Mouse (Mus musculus): Measurements from ENCODE around the gene Setdb1.

Gene Setdb1

GRCm38 (mm10) chr3:95289419-95289818 lies 67.6 kb downstream of the Setdb1 start:
- ChIA-PET CTCF (interaction anchor here in 3 of 4 experiments (0.5 to 2.0 kb wide), 4 partner anchors 7 to 76 kb away, joined by 3 to 7 read pairs (median 6); partner anchors contain the start of gene Prune1 (in 1 of the 3)), POLR2A (interaction anchor here in 2 of 4 experiments (0.5 to 6.6 kb wide), 10 partner anchors 8 to 386 kb away, joined by 3 to 36 read pairs (median 4); partner anchors contain the start of genes Prune1 (in 2 of the 2), Mindy1 (in 1 of the 2) and Mllt11 (in 1 of the 2))

- ChIA-PET CTCF (interaction anchor here in 1 of 4 experiments (1.2 kb wide), 1 partner anchor 23 kb away, joined by 4 read pairs; no protein-coding TSS in a partner anchor), POLR2A (interaction anchor here in 3 of 4 experiments (0.6 to 6.6 kb wide), 9 partner anchors 9 to 111 kb away, joined by 3 to 36 read pairs (median 3); partner anchors contain the start of genes Anxa9 (in 1 of the 3) and Gabpb2 (in 1 of the 3))
Measured at GRCm38 (mm10) chr3:95287541-95287940, 69.5 kb downstream of the Setdb1 start.

GRCm38 (mm10) chr3:95286510-95286909 lies 70.5 kb downstream of the Setdb1 start:
- CTCF ChIA-PET: interaction anchor here in 2 of 4 experiments (0.9 to 1.1 kb wide), 2 partner anchors 24 to 69 kb away, joined by 3 read pairs; partner anchors contain the start of gene Gabpb2 (in 1 of the 2)
- POLR2A ChIA-PET: interaction anchor here in 3 of 4 experiments (0.6 to 6.6 kb wide), 16 partner anchors 8 to 596 kb away, joined by 3 to 36 read pairs (median 4); partner anchors contain the start of genes Cers2 (in 1 of the 3), Ciart (in 1 of the 3) and Gabpb2 (in 1 of the 3)

GRCm38 (mm10) chr3:95286011-95286410 lies 71.0 kb downstream of the Setdb1 start:
- CTCF ChIA-PET: interaction anchor here (0.5 to 1.1 kb wide), 5 partner anchors 9 to 228 kb away, joined by 3 to 7 read pairs (median 4); partner anchors contain the start of gene Gabpb2 (in 1 of the 4)
- POLR2A ChIA-PET: interaction anchor here (0.6 to 6.6 kb wide), 17 partner anchors 9 to 585 kb away, joined by 3 to 36 read pairs (median 4); partner anchors contain the start of genes Cers2 (in 1 of the 4), Gabpb2 (in 1 of the 4) and Mrps21 (in 1 of the 4)

- CTCF ChIA-PET: interaction anchor here in 2 of 4 experiments (0.7 to 1.0 kb wide), 2 partner anchors 10 to 87 kb away, joined by 4 to 7 read pairs; no protein-coding TSS in a partner anchor
Measured at GRCm38 (mm10) chr3:95285390-95285789, 71.6 kb downstream of the Setdb1 start.

GRCm38 (mm10) chr3:95284501-95285281 lies 72.3 kb downstream of the Setdb1 start:
- ChIA-PET POLR2A (interaction anchor here in 3 of 4 experiments (1.0 to 6.6 kb wide), 16 partner anchors 9 to 392 kb away, joined by 3 to 51 read pairs (median 6); partner anchors contain the start of genes Cers2 (in 2 of the 3), Cdc42se1 (in 1 of the 3), Gabpb2 (in 1 of the 3) and Gm128 (in 1 of the 3)), CTCF (interaction anchor here in 2 of 4 experiments (1.0 to 1.9 kb wide), 2 partner anchors 11 to 26 kb away, joined by 4 to 7 read pairs; no protein-coding TSS in a partner anchor)

More at GRCm38 (mm10) chr3:95285390-95285789, 71.6 kb downstream of the Setdb1 start:
- POLR2A ChIA-PET: interaction anchor here (0.6 to 6.6 kb wide), 17 partner anchors 9 to 665 kb away, joined by 3 to 51 read pairs (median 4); partner anchors contain the start of genes Cers2 (in 2 of the 4), Cdc42se1 (in 1 of the 4), Gabpb2 (in 1 of the 4) and Mllt11 (in 1 of the 4)

- CTCF ChIA-PET: interaction anchor here in 1 of 4 experiments (1.9 kb wide), 1 partner anchor 27 kb away, joined by 7 read pairs; no protein-coding TSS in a partner anchor
- POLR2A ChIA-PET: interaction anchor here in 3 of 4 experiments (0.6 to 6.6 kb wide), 12 partner anchors 8 to 173 kb away, joined by 3 to 51 read pairs (median 8); partner anchors contain the start of genes Cdc42se1 (in 1 of the 3), Gabpb2 (in 1 of the 3), Gm128 (in 1 of the 3) and Mllt11 (in 1 of the 3)
Measured at GRCm38 (mm10) chr3:95284062-95284461, 72.9 kb downstream of the Setdb1 start.

GRCm38 (mm10) chr3:95283589-95283941 lies 73.4 kb downstream of the Setdb1 start:
- POLR2A ChIA-PET: interaction anchor here in 3 of 4 experiments (0.6 to 6.6 kb wide), 17 partner anchors 8 to 173 kb away, joined by 4 to 51 read pairs (median 6); partner anchors contain the start of genes Gabpb2 (in 2 of the 3), Vps72 (in 2 of the 3), Cdc42se1 (in 1 of the 3) and Gm128 (in 1 of the 3)
- CTCF ChIA-PET: interaction anchor here in 3 of 4 experiments (0.6 to 1.9 kb wide), 4 partner anchors 27 to 67 kb away, joined by 3 to 7 read pairs (median 3); no protein-coding TSS in a partner anchor

GRCm38 (mm10) chr3:95282865-95283588 lies 74.0 kb downstream of the Setdb1 start:
- ChIA-PET POLR2A (interaction anchor here in 3 of 4 experiments (0.9 to 5.9 kb wide), 28 partner anchors 8 to 573 kb away, joined by 3 to 51 read pairs (median 5); partner anchors contain the start of genes Gabpb2 (in 2 of the 3), Mllt11 (in 2 of the 3), Cdc42se1 (in 1 of the 3) and Cers2 (in 1 of the 3)), CTCF (interaction anchor here in 3 of 4 experiments (0.6 to 1.9 kb wide), 5 partner anchors 7 to 67 kb away, joined by 3 to 7 read pairs (median 3); no protein-coding TSS in a partner anchor)

GRCm38 (mm10) chr3:95282381-95282864 lies 74.6 kb downstream of the Setdb1 start:
- CTCF ChIA-PET: interaction anchor here (0.6 to 1.6 kb wide), 7 partner anchors 8 to 266 kb away, joined by 3 to 5 read pairs (median 3); no protein-coding TSS in a partner anchor
- POLR2A ChIA-PET: interaction anchor here (0.6 to 5.9 kb wide), 45 partner anchors 8 to 573 kb away, joined by 3 to 51 read pairs (median 4); partner anchors contain the start of genes Cers2 (in 2 of the 4), Gabpb2 (in 2 of the 4), Mllt11 (in 2 of the 4) and Bnipl (in 1 of the 4)

- ChIA-PET CTCF (interaction anchor here (0.6 to 1.6 kb wide), 13 partner anchors 9 to 868 kb away, joined by 3 to 5 read pairs (median 3); partner anchors contain the start of genes Cers2 (in 1 of the 4) and Gabpb2 (in 1 of the 4)), POLR2A (interaction anchor here (0.6 to 5.9 kb wide), 51 partner anchors 8 to 1198 kb away, joined by 3 to 51 read pairs (median 4); partner anchors contain the start of genes Cdc42se1 (in 2 of the 4), Cers2 (in 2 of the 4), Mllt11 (in 2 of the 4) and Bnipl (in 1 of the 4))
Measured at GRCm38 (mm10) chr3:95281216-95282126, 75.5 kb downstream of the Setdb1 start, which contains the start of the genes Mindy1 and Prune1. Gene Mindy1 (plus strand): TSS chr3:95281345. Gene Prune1 (minus strand): TSS chr3:95282076.

- CTCF ChIA-PET: interaction anchor here in 3 of 4 experiments (0.7 to 1.6 kb wide), 4 partner anchors 14 to 66 kb away, joined by 3 to 5 read pairs (median 4); no protein-coding TSS in a partner anchor
- POLR2A ChIA-PET: interaction anchor here in 3 of 4 experiments (0.6 to 5.9 kb wide), 26 partner anchors 7 to 1198 kb away, joined by 3 to 51 read pairs (median 6); partner anchors contain the start of genes Cdc42se1 (in 2 of the 3), Cers2 (in 2 of the 3), Mllt11 (in 2 of the 3) and Bnipl (in 1 of the 3)
Measured at GRCm38 (mm10) chr3:95280747-95281146, 76.3 kb downstream of the Setdb1 start.

GRCm38 (mm10) chr3:95277149-95277551 lies 79.9 kb downstream of the Setdb1 start:
- ChIA-PET POLR2A (interaction anchor here in 3 of 4 experiments (0.5 to 5.7 kb wide), 24 partner anchors 9 to 653 kb away, joined by 3 to 36 read pairs (median 5); partner anchors contain the start of genes Gm128 (in 1 of the 3), Mllt11 (in 1 of the 3) and Zfp687 (in 1 of the 3)), CTCF (interaction anchor here in 2 of 4 experiments (0.5 to 1.1 kb wide), 4 partner anchors 14 to 720 kb away, joined by 3 to 12 read pairs (median 4); no protein-coding TSS in a partner anchor)

GRCm38 (mm10) chr3:95276428-95276934 lies 80.5 kb downstream of the Setdb1 start:
- CTCF ChIA-PET: interaction anchor here in 2 of 4 experiments (0.9 to 1.1 kb wide), 2 partner anchors 13 to 16 kb away, joined by 3 to 6 read pairs; no protein-coding TSS in a partner anchor
- POLR2A ChIA-PET: interaction anchor here in 3 of 4 experiments (0.6 to 5.7 kb wide), 18 partner anchors 10 to 261 kb away, joined by 3 to 36 read pairs (median 5); partner anchors contain the start of genes Gm128 (in 1 of the 3) and Zfp687 (in 1 of the 3)

Data from embryonic stem cell, embryonic (primary cell).